Mouse (Mus musculus): Measurements from ENCODE around the gene Gm10382. TPM values are rescaled to one million over a fixed set of nuclear protein-coding genes. Genes with fewer than 3 reads are reported as not detected.

Gm10382 gene
- polyA plus RNA-seq, 1 experiment from 2014 or later, result 0.58 TPM

- Histone ChIP-seq H3K27ac (replicated peaks; ENCODE audit: low read depth, low read length) (no peak overlapping the region), H3K27me3 (ENCODE audit: control insufficient read depth, insufficient read depth, low read length) (no peaks in the 10 kb centered on the region), H3K9me3 (ENCODE audit: control insufficient read depth, low read length) (no peaks in the 10 kb centered on the region), H3K4me3 (replicated peaks; ENCODE audit: low read depth, low read length) (no peak overlapping the region), H3K9ac (replicated peaks; ENCODE audit: low read length) (no peak overlapping the region), H3K4me2 (ENCODE audit: low read length) (no peak overlapping the region), H3K4me1 (ENCODE audit: control insufficient read depth, insufficient read depth, low read length) (no peaks in the 10 kb centered on the region), H3K36me3 (ENCODE audit: control insufficient read depth, insufficient read depth, low read length) (no peaks in the 10 kb centered on the region)
- ATAC-seq (ENCODE audit: low FRiP score, low TSS enrichment) (no peak), DNase-seq (no peak)
- 68% methylated on average over 16 of the region's 16 CpGs for WGBS
These were observed 28.1 kb upstream of the Gm10382 start for GRCm38 (mm10) chr5:125360981-125361510.

GRCm38 (mm10) chr5:125363894-125364293, 25.2 kb upstream of the Gm10382 start:
- H3K9me3 ChIP-seq (ENCODE audit: control insufficient read depth, low read length), result no peaks in the 10 kb centered on the region
- ATAC-seq (ENCODE audit: low FRiP score, low TSS enrichment) (no peak), DNase-seq (no peak)
- no peaks in the 10 kb centered on the region for H3K27me3 ChIP-seq (ENCODE audit: control insufficient read depth, insufficient read depth, low read length)
- WGBS, result 82% methylated on average over 7 of the region's 7 CpGs
- H3K4me2 ChIP-seq (ENCODE audit: low read length), result no peak overlapping the region
- no peaks in the 10 kb centered on the region for H3K4me1 ChIP-seq (ENCODE audit: control insufficient read depth, insufficient read depth, low read length)
- H3K9ac ChIP-seq (replicated peaks; ENCODE audit: low read length), result no peak overlapping the region
- no peak overlapping the region for H3K4me3 ChIP-seq (replicated peaks; ENCODE audit: low read depth, low read length)
- H3K36me3 ChIP-seq (ENCODE audit: control insufficient read depth, insufficient read depth, low read length), result no peaks in the 10 kb centered on the region
- H3K27ac ChIP-seq (replicated peaks; ENCODE audit: low read depth, low read length), result no peak overlapping the region

GRCm38 (mm10) chr5:125364851-125365429, 24.2 kb upstream of the Gm10382 start:
- Histone ChIP-seq H3K9ac (replicated peaks; ENCODE audit: low read length) (no peak overlapping the region), H3K4me1 (ENCODE audit: control insufficient read depth, insufficient read depth, low read length) (no peaks in the 10 kb centered on the region), H3K36me3 (ENCODE audit: control insufficient read depth, insufficient read depth, low read length) (no peaks in the 10 kb centered on the region), H3K27me3 (ENCODE audit: control insufficient read depth, insufficient read depth, low read length) (no peaks in the 10 kb centered on the region), H3K27ac (replicated peaks; ENCODE audit: low read depth, low read length) (no peak overlapping the region), H3K4me2 (ENCODE audit: low read length) (no peak overlapping the region), H3K9me3 (ENCODE audit: control insufficient read depth, low read length) (no peaks in the 10 kb centered on the region), H3K4me3 (replicated peaks; ENCODE audit: low read depth, low read length) (no peak overlapping the region)
- no peak for DNase-seq
- no peak for ATAC-seq (ENCODE audit: low FRiP score, low TSS enrichment)
- WGBS, result 70% methylated on average over 4 of the region's 4 CpGs

- Histone ChIP-seq H3K4me3 (replicated peaks; ENCODE audit: low read depth, low read length) (no peak overlapping the region), H3K9me3 (ENCODE audit: control insufficient read depth, low read length) (no peaks in the 10 kb centered on the region), H3K27me3 (ENCODE audit: control insufficient read depth, insufficient read depth, low read length) (no peaks in the 10 kb centered on the region), H3K36me3 (ENCODE audit: control insufficient read depth, insufficient read depth, low read length) (no peaks in the 10 kb centered on the region), H3K4me2 (ENCODE audit: low read length) (no peak overlapping the region), H3K4me1 (ENCODE audit: control insufficient read depth, insufficient read depth, low read length) (no peaks in the 10 kb centered on the region), H3K27ac (replicated peaks; ENCODE audit: low read depth, low read length) (no peak overlapping the region), H3K9ac (replicated peaks; ENCODE audit: low read length) (no peak overlapping the region)
- ATAC-seq (ENCODE audit: low FRiP score, low TSS enrichment) (no peak), DNase-seq (no peak)
- 73% methylated on average over 5 of the region's 5 CpGs for WGBS
These were observed 21.0 kb upstream of the Gm10382 start for GRCm38 (mm10) chr5:125368156-125368555.

- DNase-seq, result peak; percentile 88
- under 1% methylated on average over 4 of the region's 4 CpGs for WGBS
- ATAC-seq (ENCODE audit: low FRiP score, low TSS enrichment), result no peak
- H3K4me2 ChIP-seq (ENCODE audit: low read length), result no peak overlapping the region
- H3K36me3 ChIP-seq (ENCODE audit: control insufficient read depth, insufficient read depth, low read length), result no peaks in the 10 kb centered on the region
- H3K4me3 ChIP-seq (replicated peaks; ENCODE audit: low read depth, low read length), result no peak overlapping the region
- no peak overlapping the region for H3K9ac ChIP-seq (replicated peaks; ENCODE audit: low read length)
- no peaks in the 10 kb centered on the region for H3K4me1 ChIP-seq (ENCODE audit: control insufficient read depth, insufficient read depth, low read length)
- no peak overlapping the region for H3K27ac ChIP-seq (replicated peaks; ENCODE audit: low read depth, low read length)
- no peaks in the 10 kb centered on the region for H3K27me3 ChIP-seq (ENCODE audit: control insufficient read depth, insufficient read depth, low read length)
- no peaks in the 10 kb centered on the region for H3K9me3 ChIP-seq (ENCODE audit: control insufficient read depth, low read length)
These were observed 20.6 kb upstream of the Gm10382 start for GRCm38 (mm10) chr5:125368568-125368967.

GRCm38 (mm10) chr5:125370950-125371693, 18.0 kb upstream of the Gm10382 start:
- no peak overlapping the region for H3K4me3 ChIP-seq (replicated peaks; ENCODE audit: low read depth, low read length)
- 77% methylated on average over 7 of the region's 7 CpGs for WGBS
- no peak for ATAC-seq (ENCODE audit: low FRiP score, low TSS enrichment)
- H3K27me3 ChIP-seq (ENCODE audit: control insufficient read depth, insufficient read depth, low read length), result no peaks in the 10 kb centered on the region
- no peaks in the 10 kb centered on the region for H3K36me3 ChIP-seq (ENCODE audit: control insufficient read depth, insufficient read depth, low read length)
- no peaks in the 10 kb centered on the region for H3K4me1 ChIP-seq (ENCODE audit: control insufficient read depth, insufficient read depth, low read length)
- H3K9ac ChIP-seq (replicated peaks; ENCODE audit: low read length), result no peak overlapping the region
- DNase-seq, result no peak
- H3K27ac ChIP-seq (replicated peaks; ENCODE audit: low read depth, low read length), result no peak overlapping the region
- no peak overlapping the region for H3K4me2 ChIP-seq (ENCODE audit: low read length)
- H3K9me3 ChIP-seq (ENCODE audit: control insufficient read depth, low read length), result no peaks in the 10 kb centered on the region

GRCm38 (mm10) chr5:125372027-125372426, 17.1 kb upstream of the Gm10382 start:
- Histone ChIP-seq H3K9ac (replicated peaks; ENCODE audit: low read length) (no peak overlapping the region), H3K4me3 (replicated peaks; ENCODE audit: low read depth, low read length) (no peak overlapping the region), H3K27ac (replicated peaks; ENCODE audit: low read depth, low read length) (no peak overlapping the region), H3K9me3 (ENCODE audit: control insufficient read depth, low read length) (no peaks in the 10 kb centered on the region), H3K4me1 (ENCODE audit: control insufficient read depth, insufficient read depth, low read length) (no peaks in the 10 kb centered on the region), H3K27me3 (ENCODE audit: control insufficient read depth, insufficient read depth, low read length) (no peaks in the 10 kb centered on the region), H3K4me2 (ENCODE audit: low read length) (no peak overlapping the region), H3K36me3 (ENCODE audit: control insufficient read depth, insufficient read depth, low read length) (no peaks in the 10 kb centered on the region)
- ATAC-seq (ENCODE audit: low FRiP score, low TSS enrichment), result no peak
- no peak for DNase-seq
- 78% methylated on average over 4 of the region's 4 CpGs for WGBS

- Histone ChIP-seq H3K4me1 (ENCODE audit: control insufficient read depth, insufficient read depth, low read length) (no peaks in the 10 kb centered on the region), H3K27me3 (ENCODE audit: control insufficient read depth, insufficient read depth, low read length) (no peaks in the 10 kb centered on the region), H3K4me3 (replicated peaks; ENCODE audit: low read depth, low read length) (no peak overlapping the region), H3K36me3 (ENCODE audit: control insufficient read depth, insufficient read depth, low read length) (no peaks in the 10 kb centered on the region), H3K9me3 (ENCODE audit: control insufficient read depth, low read length) (no peaks in the 10 kb centered on the region), H3K9ac (replicated peaks; ENCODE audit: low read length) (no peak overlapping the region), H3K4me2 (ENCODE audit: low read length) (no peak overlapping the region), H3K27ac (replicated peaks; ENCODE audit: low read depth, low read length) (no peak overlapping the region)
- no peak for DNase-seq
- ATAC-seq (ENCODE audit: low FRiP score, low TSS enrichment), result no peak
- 89% methylated on average over 2 of the region's 2 CpGs for WGBS
These were observed 13.3 kb upstream of the Gm10382 start for GRCm38 (mm10) chr5:125375871-125376270.

GRCm38 (mm10) chr5:125377214-125377613, 11.9 kb upstream of the Gm10382 start:
- H3K4me2 ChIP-seq (ENCODE audit: low read length), result no peak overlapping the region

More at GRCm38 (mm10) chr5:125377214-125377613, 11.9 kb upstream of the Gm10382 start:
- DNase-seq (no peak), ATAC-seq (ENCODE audit: low FRiP score, low TSS enrichment) (no peak)
- H3K36me3 ChIP-seq (ENCODE audit: control insufficient read depth, insufficient read depth, low read length), result no peaks in the 10 kb centered on the region
- no peak overlapping the region for H3K9ac ChIP-seq (replicated peaks; ENCODE audit: low read length)
- no peak overlapping the region for H3K27ac ChIP-seq (replicated peaks; ENCODE audit: low read depth, low read length)
- H3K4me1 ChIP-seq (ENCODE audit: control insufficient read depth, insufficient read depth, low read length), result no peaks in the 10 kb centered on the region
- no peaks in the 10 kb centered on the region for H3K9me3 ChIP-seq (ENCODE audit: control insufficient read depth, low read length)
- no peak overlapping the region for H3K4me3 ChIP-seq (replicated peaks; ENCODE audit: low read depth, low read length)
- H3K27me3 ChIP-seq (ENCODE audit: control insufficient read depth, insufficient read depth, low read length), result no peaks in the 10 kb centered on the region
- 66% methylated on average over 7 of the region's 7 CpGs for WGBS

Data from midbrain, embryonic 14.5 days (tissue).